Mouse (Mus musculus): ENCODE results near the gene Naa30. TPM values are rescaled to one million over a fixed set of nuclear protein-coding genes. Genes with fewer than 3 reads are reported as not detected.
A peak's percentile ranks its signal among the peaks of the same experiment; 100 is the strongest.
"Not testable (repeated sequence)": the region's sequence is repeated elsewhere in the genome, so short reads cannot be mapped to it uniquely, and the experiment has no call there.

Gene Naa30
- total RNA-seq (2021): 10 to 100 TPM; 17.1 to 21.4 TPM
- long read RNA-seq, experiment 1, full-length matches to known transcripts: 25 of 29 reads
- long read RNA-seq, experiment 1, partial matches to known transcripts: 2 of 29 reads
- long read RNA-seq, experiment 1, other reads (novel, unspliced or antisense): 2 of 29 reads
- long read RNA-seq, experiment 2, full-length matches to known transcripts: 36 of 41 reads
- long read RNA-seq, experiment 2, partial matches to known transcripts: 3 of 41 reads
- long read RNA-seq, experiment 2, other reads (novel, unspliced or antisense): 2 of 41 reads

DNA sequence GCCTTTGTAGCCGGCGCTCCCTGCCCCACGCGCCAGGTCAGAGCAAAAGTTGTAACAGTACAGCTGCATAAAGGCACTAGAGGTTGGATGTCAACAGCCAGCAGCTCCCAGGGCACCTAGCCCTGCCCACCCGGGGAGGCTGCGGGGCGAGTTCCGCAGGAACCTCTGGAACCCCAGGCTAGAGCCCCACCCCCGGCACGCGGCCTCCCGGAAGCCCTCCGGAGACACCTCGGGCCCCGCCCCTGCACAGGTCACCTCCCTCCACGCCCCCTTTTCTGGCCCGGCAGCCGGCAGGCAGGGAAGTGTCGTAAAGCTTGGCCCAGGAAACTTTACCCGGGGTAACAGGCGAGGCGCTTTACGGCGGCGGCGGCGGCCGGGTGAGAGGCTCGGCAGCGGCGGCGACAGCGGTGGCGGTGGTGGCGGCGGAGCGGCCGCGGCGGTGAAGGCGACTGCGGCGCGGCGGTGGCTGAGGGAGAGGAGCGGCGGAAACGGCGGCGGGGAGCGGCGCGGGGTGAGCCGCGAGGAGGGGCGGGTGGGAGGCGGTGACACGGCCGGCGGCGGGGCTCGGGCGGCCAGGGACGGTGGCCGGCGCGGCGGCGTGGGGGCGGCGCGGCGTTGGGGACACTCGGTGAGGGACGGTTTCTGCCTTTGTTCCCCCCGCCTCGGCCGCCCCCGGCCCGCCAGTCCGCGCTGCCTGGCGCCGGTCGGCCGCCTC lies at the start of gene Naa30:
TSS of gene Naa30 (plus strand) at position 360 of the 715 bp plus-strand sequence.
- intact Hi-C loops (cut with DNase I; ENCODE audit: low total_unique reads): loop anchor here (10.0 kb wide), 1 partner anchor 553 kb away; no protein-coding TSS in a partner anchor
- peak; percentile 97 for DNase-seq

DNA sequence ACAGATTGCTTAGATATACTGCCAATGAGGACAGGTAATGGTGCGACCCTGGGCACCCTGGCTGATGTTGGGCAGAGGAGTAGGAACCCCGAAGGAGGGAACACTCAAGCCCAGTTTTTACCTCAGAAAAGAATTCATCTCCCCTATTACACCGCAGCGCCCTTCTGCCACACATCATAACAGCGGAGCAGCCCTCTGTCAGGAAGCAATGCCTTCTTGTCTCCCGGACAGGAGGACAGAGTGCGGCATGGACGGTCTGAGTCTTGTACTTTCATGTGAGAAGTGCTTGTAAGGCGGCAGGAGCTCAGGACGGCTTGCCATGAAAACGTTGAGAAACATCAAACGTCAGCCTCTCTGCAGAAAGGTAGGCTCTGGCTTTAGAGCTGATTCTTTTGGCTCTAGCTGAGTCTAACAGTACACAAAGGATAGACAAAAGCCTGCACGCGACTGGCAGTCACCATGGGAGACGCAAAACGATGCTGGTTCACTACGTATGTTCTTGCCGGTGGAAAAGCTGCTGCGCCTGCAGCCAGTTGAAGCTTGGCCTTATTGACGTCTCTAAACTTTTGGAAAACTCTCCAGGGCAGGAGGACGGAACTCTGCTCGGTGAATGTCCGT lies 44.8 kb upstream of the Naa30 start:
- no peak for DNase-seq
- intact Hi-C loops (cut with DNase I; ENCODE audit: low total_unique reads): no loop called here

GRCm38 (mm10) chr14:49128544-49129263 lies 43.3 kb upstream of the Naa30 start:
- intact Hi-C loops (cut with DNase I; ENCODE audit: low total_unique reads): no loop called here
- no peak for DNase-seq

- intact Hi-C loops (cut with DNase I; ENCODE audit: low total_unique reads): no loop called here
- no peak for DNase-seq
These were observed 39.6 kb upstream of the Naa30 start for GRCm38 (mm10) chr14:49132391-49132790.

GRCm38 (mm10) chr14:49138171-49138570 lies 33.9 kb upstream of the Naa30 start:
- intact Hi-C loops (cut with DNase I; ENCODE audit: low total_unique reads): no loop called here

GRCm38 (mm10) chr14:49140756-49141155 lies 31.3 kb upstream of the Naa30 start:
- intact Hi-C loops (cut with DNase I; ENCODE audit: low total_unique reads): no loop called here
- no peak for DNase-seq

More at GRCm38 (mm10) chr14:49138171-49138570, 33.9 kb upstream of the Naa30 start:
- DNase-seq: no peak

DNA sequence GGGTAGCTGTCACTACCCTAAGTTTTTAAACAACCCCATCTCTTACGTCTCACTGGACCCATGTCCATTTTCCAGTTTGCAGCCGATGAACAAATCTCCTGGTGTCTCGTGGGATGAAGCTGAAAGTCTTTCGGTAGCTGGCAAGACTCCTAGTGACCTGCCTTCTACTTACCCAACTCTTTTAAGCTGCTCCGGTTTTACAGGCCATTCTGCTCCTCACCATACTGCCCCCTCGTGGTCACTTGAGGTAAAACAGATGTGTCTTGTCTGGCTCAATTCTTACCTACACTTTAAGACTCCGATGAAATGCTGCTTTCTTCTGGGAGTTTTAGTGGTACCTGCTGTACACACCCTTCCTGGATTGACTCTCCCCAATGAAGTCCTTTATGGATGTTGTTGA lies 18.2 kb upstream of the Naa30 start:
- peak; percentile 51 for DNase-seq
- intact Hi-C loops (cut with DNase I; ENCODE audit: low total_unique reads): no loop called here

DNA sequence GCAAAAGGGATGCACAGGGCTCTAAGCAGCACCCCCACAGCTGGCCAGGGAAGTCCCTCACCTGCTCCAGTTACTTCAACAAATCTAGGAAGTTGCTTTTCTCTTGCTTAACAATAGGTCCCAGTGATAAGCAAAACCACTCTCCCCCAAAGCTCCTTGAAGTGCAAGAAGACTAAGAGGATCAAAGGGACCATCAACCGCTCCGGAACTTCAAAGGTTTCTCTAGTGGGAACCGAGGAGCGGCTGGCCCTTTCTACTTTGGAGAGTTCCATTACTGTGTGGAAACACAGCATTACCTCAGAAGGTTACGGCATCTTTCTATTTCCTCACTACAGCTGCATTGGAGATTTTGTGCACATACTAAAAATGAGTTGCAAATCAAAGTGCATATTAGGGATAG lies 16.5 kb upstream of the Naa30 start:
- no peak for DNase-seq

GRCm38 (mm10) chr14:49158143-49158925 lies 13.7 kb upstream of the Naa30 start:
- no peak for DNase-seq
- intact Hi-C loops (cut with DNase I; ENCODE audit: low total_unique reads): no loop called here

More for the DNA sequence above, 16.5 kb upstream of the Naa30 start:
- intact Hi-C loops (cut with DNase I; ENCODE audit: low total_unique reads): no loop called here

- intact Hi-C loops (cut with DNase I; ENCODE audit: low total_unique reads): loop anchor here (10.0 kb wide), 1 partner anchor 554 kb away; no protein-coding TSS in a partner anchor
- DNase-seq: no peak
These were observed 740 bp upstream of the Naa30 start for GRCm38 (mm10) chr14:49171286-49171685.

GRCm38 (mm10) chr14:49172582-49172988 lies 559 bp downstream of the Naa30 start:
- peak; percentile 62 for DNase-seq
- intact Hi-C loops (cut with DNase I; ENCODE audit: low total_unique reads): loop anchor here (10.0 kb wide), 1 partner anchor 552 kb away; no protein-coding TSS in a partner anchor

GRCm38 (mm10) chr14:49173290-49174135 lies 1.5 kb downstream of the Naa30 start:
- intact Hi-C loops (cut with DNase I; ENCODE audit: low total_unique reads): loop anchor here (10.0 kb wide), 1 partner anchor 551 kb away; no protein-coding TSS in a partner anchor
- no peak for DNase-seq

GRCm38 (mm10) chr14:49179736-49180135 lies 7.7 kb downstream of the Naa30 start:
- intact Hi-C loops (cut with DNase I; ENCODE audit: low total_unique reads): loop anchor here (10.0 kb wide), 1 partner anchor 545 kb away; no protein-coding TSS in a partner anchor
- no peak for DNase-seq

DNA sequence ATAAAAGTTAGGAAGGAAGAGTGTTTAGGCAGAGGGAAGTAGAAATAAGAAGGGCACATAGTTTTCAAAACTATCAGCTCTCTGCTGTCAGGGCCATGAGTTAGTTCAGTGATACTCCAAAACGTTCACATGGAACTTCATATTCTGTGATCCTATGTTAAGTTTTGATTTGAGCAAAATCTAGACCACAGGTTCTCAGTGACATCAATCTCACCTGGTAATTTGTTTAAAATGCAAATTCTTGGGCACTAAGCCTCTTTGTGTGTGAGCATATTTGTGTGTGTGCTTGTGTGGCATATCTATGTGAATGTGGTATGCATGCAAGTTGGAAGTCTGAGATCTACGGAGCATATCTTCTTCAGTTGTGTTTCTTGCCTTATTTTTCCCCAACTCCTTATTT lies 14.2 kb downstream of the Naa30 start:
- intact Hi-C loops (cut with DNase I; ENCODE audit: low total_unique reads): no loop called here
- no peak for DNase-seq

DNA sequence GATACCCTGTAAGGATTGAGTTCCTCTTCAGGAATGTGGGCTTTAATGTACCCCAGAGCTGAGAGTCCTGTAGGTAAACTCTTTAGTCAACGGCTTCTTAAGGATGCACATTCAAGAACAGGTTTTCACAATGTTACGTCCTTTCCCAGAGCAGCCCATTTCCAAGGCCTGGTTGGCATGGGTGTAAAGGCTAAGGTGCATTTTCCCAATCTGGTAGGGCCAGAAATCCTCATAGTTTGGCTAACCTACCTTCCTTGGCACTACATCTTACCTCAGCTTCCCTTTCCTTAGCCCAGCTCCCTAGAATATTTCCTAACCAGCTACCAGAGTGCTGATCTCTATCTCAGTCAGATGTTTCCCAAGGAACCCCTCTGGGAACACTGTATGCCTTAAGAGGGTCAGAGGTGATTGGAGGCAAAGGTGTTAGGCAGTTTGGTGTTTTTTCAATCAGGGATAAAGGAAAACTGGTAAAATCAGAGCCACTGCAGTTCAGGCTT lies 25.1 kb downstream of the Naa30 start:
- intact Hi-C loops (cut with DNase I; ENCODE audit: low total_unique reads): no loop called here
- no peak for DNase-seq

DNA sequence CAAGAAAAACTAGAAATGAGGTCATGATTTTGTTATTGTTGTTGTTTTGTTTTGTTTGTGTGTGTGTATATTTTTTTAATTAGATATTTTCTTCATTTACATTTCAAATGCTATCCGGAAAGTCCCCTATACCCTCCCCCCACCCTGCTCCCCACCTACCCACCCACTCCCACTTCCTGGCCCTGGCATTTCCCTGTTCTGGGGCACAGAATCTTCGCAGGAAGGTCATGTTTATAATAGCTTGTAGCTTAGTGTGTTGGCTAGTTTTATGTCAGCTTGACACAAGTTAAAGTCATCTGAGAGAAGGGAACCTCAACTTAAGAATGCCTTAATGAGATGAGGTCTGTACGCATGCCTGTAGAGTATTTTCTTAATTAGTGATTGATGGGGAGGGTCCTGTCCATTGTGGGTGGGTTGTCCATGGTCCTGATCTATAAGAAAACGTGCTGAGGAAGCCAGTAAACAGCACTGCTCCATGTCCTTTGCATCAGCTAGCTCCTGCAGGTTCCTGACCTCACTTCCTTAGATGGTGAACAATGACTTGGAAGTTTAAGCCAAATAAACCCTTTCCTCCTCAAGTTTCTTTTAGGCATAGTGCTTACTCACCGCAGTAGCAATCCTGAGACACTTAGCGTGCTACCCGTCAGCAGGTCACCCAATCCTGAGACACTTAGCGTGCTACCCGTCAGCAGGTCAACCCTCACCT lies 29.2 kb downstream of the Naa30 start:
- DNase-seq: no peak
- intact Hi-C loops (cut with DNase I; ENCODE audit: low total_unique reads): no loop called here

- intact Hi-C loops (cut with DNase I; ENCODE audit: low total_unique reads); DNase-seq: not testable (repeated sequence)
These were observed 38.2 kb downstream of the Naa30 start for GRCm38 (mm10) chr14:49210215-49210614.

All from gastrocnemius, postnatal 14 days (tissue).